Mouse (Mus musculus) C2C12 (cell line): ENCODE results near the gene Uimc1.

Experiments
- CEBPB ChIP-seq: IDR thresholded peaks from one replicate; pipeline ENCODE4 v1.6.1; 2011; ENCODE audit warnings: low read depth, mild to moderate bottlenecking, control low read depth, moderate library complexity
- CTCF ChIP-seq: IDR thresholded peaks from one replicate; pipeline ENCODE4 v1.5.1; 2011; ENCODE audit not compliant: control insufficient read depth, insufficient read depth, insufficient read length
- MAX ChIP-seq: IDR thresholded peaks from one replicate; pipeline ENCODE4 v1.6.1; 2011; ENCODE audit warnings: mild to moderate bottlenecking, control low read depth
- USF1 ChIP-seq: IDR thresholded peaks from one replicate; pipeline ENCODE4 v1.6.1; 2011; ENCODE audit warnings: low read depth, mild to moderate bottlenecking, control low read depth, moderate library complexity

DNA sequence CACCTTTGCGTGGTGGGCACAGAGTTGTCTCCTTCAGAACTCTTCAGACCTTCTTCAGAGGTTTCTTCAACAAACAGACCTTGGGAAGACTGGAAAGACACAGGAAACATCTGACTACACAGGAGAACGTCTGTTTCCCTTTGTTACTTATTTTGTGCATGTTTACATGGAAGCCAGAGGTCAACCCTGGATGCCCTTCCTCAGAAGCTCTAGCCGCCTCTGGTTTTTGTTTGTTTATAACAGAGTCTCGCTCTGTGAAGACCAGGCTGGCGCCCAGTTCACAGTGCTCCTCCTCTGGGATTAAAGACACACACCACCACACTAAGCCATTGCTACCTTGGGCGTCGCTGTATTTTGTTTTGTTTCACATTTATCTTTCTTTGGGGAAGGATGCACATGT lies 30.4 kb downstream of the Uimc1 start:
- TF ChIP-seq CTCF (no peak), USF1 (no peak), MAX (no peak), CEBPB (no peak)
